Mouse (Mus musculus) heart, adult 18-20 months (tissue): ENCODE results near the gene Hoxb5. TPM values are rescaled to one million over a fixed set of nuclear protein-coding genes. Genes with fewer than 3 reads are reported as not detected.

Experiments used
- DNase-seq, 2 experiments: peaks; one replicate each; pipeline ENCODE4 v3.0.0; 2021 to 2022; ENCODE audit warnings: mixed read lengths in 1 of 2
- total RNA-seq, 2 experiments: library from RNA; stranded (reverse); gene quantifications; 2 replicates each; pipeline ENCODE4 v1.2.3; 2021

Hoxb5 gene
- total RNA-seq, 2 experiments from 2014 or later: 0.12 to 0.21 TPM

DNA sequence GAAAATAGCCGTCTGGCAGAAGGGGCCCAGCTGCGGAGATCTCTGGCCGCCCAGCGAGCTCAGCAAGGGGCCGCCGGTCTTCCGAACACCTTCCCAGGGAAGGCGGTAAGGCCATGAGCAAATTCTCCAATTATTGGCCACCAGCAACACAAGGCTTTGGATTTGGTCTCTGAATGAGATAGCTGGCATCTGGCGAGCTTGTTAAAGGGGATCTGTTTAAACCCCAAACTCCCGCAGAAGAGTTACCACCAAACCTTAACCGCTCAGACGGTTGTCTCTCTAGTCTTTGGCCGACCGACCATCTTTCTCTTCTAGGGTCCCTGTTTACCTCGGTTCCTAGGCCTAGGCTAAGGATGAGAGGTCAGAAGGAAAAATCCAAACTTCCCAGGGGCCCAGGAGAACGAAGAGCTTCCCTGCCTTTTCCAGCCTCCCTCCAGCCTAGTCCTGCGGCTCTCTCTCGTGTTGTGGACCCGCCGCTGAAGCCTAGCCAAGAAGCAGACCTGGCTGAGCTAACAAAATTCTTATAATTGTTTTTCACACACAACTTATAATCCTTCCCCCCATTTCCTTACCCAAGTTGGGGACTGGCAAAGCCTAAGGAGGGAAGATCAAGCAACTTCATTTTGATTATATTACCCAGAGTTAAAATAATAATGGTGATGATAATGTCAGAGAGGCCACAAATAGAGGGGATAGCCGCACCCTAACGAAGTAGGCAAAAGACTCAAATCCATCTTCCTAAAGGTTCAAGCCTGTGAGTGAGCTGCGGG is 570 bp upstream of the Hoxb5 start:
- DNase-seq: no peak

GRCm38 (mm10) chr11:96304381-96305195 is 1.5 kb downstream of the Hoxb5 start:
- no peak for DNase-seq

DNA sequence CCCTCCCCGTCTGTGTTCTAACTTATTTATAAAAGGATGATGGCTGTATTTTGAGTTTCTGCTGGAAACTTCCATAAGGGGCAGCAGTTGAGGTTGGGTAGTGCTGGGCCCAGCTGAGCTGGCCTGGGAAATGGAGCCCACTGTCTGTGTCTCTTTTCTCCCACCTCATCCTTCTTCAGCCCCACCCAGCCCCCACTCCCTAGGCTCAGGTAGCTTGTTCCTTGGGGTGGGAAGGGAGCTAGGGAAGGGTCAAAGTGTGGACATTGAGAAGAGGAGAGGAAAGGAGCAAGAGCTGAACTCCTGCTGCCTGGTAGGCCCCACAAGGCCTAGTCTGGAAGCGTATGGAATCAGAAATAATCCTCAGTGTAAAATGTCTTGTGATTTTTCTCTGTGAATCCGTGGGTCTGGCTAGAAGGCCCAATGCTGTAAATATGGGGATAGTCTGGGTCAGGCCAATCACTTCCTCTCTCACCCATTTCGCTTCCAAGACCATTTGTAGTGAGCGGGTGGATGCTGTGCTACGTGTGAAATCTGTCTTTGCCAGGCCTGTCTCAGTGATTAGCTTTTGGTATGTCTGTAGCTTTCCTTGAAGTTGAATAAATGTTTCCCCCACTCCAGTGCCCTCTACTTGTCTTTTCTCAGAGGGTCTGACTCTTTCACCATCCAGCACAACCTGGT is 2.5 kb downstream of the Hoxb5 start:
- DNase-seq: no peak

DNA sequence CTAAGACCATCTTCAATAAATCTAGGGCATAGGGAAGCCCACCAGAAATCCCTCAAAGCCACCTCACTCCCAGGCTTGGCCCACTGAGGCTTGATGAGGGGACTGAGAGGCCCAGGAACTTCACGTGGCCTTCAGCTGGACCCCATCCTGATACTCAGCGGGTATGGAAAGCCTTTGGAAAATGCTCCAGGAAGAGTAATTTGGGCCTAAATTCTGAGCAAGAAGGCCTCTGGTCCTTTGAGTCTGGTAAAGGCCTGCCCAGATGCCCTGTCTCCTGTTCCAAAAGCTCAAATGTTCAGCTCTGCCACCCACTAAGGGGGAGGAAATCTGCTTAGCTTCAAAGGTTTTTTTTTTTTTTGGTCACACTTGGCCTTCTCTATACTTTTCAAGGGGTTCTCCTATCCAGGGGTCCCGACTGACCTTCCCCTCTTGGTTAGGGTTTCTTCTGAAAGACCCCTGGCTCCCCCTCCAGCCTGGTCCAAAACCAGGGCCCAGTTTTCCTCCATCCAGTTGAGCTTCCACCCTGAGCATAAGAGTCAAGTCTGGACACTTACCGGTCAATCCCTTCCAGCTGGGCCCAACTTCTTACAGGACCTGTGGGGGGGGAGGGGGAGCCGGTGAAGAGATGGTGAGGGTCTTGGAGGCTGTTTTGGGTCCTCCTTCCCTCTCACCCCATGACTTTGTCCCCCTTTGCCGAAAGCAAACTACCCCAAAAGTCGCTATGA is 3.2 kb downstream of the Hoxb5 start:
- DNase-seq: no peak

DNA sequence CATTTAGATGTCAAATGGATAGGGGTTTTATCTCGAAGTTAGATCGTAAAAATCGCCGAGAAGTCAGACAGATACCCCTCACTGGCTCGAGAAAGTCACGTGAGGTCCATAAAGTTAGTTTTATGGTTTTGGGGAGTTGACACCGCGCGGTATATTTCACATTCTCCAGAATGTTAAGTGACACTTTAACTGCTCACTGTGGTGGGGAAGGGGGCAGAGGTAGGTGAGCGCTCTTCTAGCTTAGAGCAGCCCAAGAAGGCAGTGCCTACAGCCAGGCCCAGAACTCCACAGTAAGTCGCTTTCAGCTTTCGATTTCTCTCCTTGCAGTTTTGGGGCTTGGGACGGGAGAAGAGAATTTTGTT is 3.8 kb downstream of the Hoxb5 start:
- no peak for DNase-seq

DNA sequence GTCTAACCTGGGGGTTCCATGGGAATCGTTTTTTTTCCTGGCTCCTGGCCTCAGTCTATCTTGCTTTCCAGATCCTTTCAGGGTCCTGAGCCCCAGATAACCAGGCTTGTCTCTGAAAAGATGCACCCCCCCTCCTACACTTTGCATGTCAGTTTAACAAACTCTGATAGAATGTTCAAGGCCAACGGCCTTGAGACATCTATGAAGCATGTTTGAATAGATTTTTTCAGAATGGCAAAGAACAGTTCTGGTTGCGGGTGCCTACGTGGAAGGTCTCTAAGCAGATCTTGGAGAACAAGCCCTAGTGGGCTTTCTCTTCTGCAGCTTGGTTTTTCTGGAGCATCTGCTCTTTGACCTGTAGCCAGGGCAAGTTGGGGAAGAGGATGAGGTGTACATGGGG is 5.6 kb downstream of the Hoxb5 start:
- no peak for DNase-seq

- DNase-seq: no peak
Observed at GRCm38 (mm10) chr11:96309288-96309687, 6.2 kb downstream of the Hoxb5 start.

DNA sequence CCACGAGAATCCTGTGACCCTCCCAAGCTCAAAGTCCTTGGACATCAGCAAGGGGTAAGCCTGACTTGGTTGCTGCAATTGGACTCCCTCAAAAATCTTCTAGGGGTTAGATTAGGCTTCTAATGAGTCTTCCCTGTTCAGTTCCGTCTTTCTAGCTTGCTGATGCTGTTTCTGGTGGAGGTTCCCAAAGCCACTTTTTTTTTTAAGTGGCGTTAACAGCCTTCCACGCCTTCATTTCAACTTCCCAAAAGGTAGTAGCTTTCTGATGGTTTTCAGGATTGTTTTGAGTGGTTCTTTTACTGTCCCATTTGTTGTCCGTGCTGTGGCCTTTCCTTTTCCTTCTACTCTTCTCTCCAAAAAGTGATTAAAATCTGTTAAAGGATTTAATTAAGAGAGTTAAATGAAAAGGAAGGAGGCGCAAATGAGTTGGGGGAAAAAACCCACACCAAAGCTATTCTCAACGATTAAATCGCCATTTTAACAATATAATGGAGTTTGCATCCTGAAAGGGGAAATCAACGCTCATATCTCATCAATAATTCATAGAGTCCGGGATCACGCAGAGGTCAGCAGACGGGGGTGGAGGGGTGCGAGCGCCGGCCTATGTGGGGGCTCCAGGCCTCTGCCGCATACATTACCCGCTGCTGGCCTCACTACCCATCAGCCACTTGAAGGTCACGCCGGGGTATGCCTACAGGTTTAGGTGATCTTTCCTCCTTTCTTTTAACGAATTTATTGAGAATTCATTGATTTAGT is 7.2 kb downstream of the Hoxb5 start:
- no peak for DNase-seq

GRCm38 (mm10) chr11:96311097-96311496 is 8.0 kb downstream of the Hoxb5 start:
- DNase-seq: no peak

- DNase-seq: peak; percentile 59 to 63
Observed at GRCm38 (mm10) chr11:96311520-96312417, 8.6 kb downstream of the Hoxb5 start.

DNA sequence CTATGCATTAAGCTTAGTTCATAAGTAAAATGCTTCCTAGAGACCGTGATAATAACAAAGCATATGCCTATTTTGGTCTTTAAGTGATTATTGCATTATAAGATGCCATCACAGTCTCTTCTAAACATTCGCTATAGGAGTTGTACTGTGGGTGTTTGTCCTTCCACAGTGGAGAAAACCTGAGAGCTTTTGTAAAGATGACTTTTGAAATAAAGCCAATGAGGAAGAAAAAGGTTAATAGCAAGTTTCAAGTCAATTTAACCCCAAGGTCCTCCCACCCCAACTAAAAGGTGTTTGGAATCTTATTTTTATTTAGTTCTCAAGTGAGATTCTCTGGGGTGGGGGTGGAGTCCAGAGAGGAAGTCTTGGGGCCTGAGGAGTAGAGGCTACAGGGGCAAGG is 10.0 kb downstream of the Hoxb5 start:
- DNase-seq: no peak

GRCm38 (mm10) chr11:96313806-96314428 is 10.8 kb downstream of the Hoxb5 start:
- no peak for DNase-seq

DNA sequence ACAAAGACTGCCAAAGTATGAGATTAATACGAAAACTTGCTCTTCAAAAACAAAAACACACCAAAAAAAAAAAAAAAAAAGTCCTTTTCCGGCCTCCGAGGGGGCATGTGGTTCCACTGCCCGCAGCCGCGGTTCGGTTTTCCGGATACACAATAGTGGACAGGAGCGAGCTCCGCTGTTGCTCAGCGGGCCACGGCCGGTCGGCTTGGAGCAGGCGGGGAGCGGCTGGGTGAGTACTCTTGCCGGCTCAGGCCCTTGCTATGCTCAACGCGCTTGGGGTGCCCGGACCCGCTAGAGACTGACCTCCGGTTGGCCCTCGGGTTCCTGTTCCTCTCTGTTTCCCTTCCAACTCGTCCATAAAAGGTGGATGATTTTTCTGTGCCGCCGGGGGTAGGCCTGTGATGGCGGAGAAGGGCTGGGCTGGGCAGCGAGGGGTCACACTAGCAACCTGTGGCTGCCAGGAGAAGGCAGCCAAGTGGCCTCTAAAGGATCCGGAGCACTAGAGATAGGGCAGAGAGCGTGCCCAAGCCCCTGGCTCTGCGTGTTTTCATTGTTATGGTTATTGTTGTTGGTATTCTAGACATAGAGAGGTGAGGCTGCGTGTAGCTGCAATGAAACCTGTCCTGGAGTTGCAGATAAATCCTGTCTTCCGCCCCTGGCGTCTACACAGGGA is 11.7 kb downstream of the Hoxb5 start:
- no peak for DNase-seq

DNA sequence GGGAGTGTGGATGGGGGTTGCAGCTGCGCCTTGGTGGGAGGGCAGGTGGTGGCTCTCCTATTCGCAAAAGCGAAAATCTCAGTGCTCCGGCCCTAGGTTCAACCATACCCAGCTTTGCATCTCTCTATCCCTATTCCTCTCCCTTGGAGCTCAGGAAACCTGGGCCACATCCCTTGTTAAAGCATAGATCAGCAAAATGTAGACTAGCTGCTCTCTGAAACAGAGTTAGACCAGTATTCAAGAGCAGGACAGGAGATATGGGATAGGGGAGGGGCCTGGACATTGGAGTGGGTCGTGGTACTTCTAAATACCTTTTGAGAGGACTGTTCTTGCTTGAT is 12.2 kb downstream of the Hoxb5 start:
- no peak for DNase-seq

DNA sequence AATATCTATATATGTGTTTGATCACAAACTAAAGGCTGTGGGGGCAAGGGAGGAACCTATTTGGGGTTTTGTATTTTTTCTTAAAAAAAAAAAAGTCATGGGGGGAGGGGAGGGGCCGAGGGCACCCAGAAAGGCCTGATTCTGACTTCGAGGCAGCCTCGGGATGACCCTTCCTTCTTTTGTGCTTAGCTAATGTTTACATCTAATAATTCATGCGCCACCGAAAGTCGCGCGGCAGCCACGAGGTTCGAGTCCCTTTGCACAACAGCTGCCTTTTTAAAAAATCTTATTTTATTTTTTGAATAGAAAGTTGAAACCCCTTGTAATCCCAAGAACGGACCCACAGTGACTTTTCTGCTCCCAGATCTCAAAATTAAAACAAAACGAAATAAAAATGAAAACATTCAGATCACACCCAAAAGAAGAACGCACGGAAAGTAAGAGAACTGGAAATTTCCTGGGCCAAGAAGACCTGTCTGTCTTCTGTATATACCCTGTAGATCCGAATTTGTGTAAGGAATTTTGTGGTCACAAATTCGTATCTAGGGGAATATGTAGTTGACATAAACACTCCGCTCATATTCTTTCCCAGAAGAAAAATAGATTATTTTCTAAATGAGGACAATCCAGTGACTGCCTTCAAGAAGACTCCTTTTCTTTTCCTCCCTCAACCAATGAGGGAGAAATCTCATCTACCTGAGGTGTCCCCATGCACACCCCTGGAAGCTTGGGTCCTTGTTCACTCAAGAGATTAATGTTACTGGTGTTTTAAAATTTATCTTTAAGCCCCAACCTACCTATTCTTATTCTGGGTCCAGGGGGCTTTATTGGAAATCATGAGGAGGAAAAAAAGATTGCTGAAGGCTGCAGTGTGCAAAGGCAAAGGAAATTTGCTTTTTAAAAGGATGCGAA is 13.8 kb downstream of the Hoxb5 start:
- DNase-seq: no peak

GRCm38 (mm10) chr11:96317608-96318367 is 14.7 kb downstream of the Hoxb5 start, which contains the start of gene Hoxb4:
Gene Hoxb4 (plus strand): TSS chr11:96318267.
- no peak for DNase-seq

DNA sequence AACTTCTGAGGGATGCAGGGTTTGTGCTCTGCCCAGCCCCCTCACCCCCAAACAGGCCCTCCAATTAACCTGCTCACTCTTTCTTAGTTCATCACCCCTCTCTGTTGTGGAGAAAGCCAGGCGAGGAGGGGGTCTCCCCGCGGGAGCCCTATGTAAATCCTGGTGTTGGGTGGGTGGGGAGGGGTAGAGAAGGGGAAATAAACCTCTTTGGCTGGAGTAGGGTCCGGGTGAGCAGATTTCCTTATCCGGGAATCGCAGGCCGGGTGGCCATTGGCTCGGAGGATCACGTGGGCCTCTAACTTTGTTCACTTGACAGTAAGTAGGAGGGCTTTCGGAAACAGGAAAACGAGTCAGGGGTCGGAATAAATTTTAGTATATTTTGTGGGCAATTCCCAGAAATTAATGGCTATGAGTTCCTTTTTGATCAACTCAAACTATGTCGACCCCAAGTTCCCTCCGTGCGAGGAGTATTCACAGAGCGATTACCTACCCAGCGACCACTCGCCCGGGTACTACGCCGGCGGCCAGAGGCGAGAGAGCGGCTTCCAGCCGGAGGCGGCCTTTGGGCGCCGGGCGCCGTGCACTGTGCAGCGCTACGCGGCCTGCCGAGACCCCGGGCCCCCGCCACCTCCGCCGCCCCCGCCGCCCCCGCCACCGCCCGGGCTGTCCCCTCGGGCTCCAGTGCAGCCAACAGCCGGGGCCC is 15.4 kb downstream of the Hoxb5 start:
- DNase-seq: peak; percentile 59 to 78
